Mouse (Mus musculus) heart, postnatal 0 days (tissue): ENCODE data around the gene Gm5580. TPM values are rescaled to one million over a fixed set of nuclear protein-coding genes. Genes with fewer than 3 reads are reported as not detected.
"Not testable (repeated sequence)": the region's sequence is repeated elsewhere in the genome, so short reads cannot be mapped to it uniquely, and the experiment has no call there.

Experiments used
- ATAC-seq: fragments of 200-750 bp; cut with Nextera tagmentation; 2 replicates; pipeline ENCODE4 v1.8.0; 2017; ENCODE audit warnings: low read depth, moderate number of reproducible peaks, moderate library complexity; ENCODE audit not compliant: insufficient read depth
- DNase-seq: peaks from one replicate; pipeline ENCODE4 v3.0.0-alpha.2; 2016; ENCODE audit warnings: low spot score
- H3K27ac ChIP-seq: fragments of 300-500 bp; sonication (generic); 2 replicates; pipeline ENCODE4 v1.5.1; 2014; ENCODE audit warnings: low read depth, mild to moderate bottlenecking
- H3K27me3 ChIP-seq: fragments of 300-500 bp; sonication (generic); 2 replicates; pipeline ENCODE4 v1.6.1; 2014; ENCODE audit warnings: low read length, mixed read lengths; ENCODE audit not compliant: control insufficient read depth, insufficient read depth
- H3K36me3 ChIP-seq: fragments of 300-500 bp; sonication (generic); replicated peaks from 2 replicates; pipeline ENCODE4 v1.6.1; 2014; ENCODE audit warnings: low read length, mixed read lengths; ENCODE audit not compliant: control insufficient read depth, insufficient read depth
- H3K4me1 ChIP-seq: fragments of 300-500 bp; sonication (generic); 2 replicates; pipeline ENCODE4 v1.6.1; 2014; ENCODE audit warnings: antibody characterized with exemption; ENCODE audit not compliant: control insufficient read depth, insufficient read depth
- H3K4me2 ChIP-seq: fragments of 300-500 bp; sonication (generic); 2 replicates; pipeline ENCODE4 v1.6.1; 2014; ENCODE audit warnings: low read depth, mild to moderate bottlenecking, low read length, moderate library complexity
- H3K4me3 ChIP-seq: fragments of 300-500 bp; sonication (generic); 2 replicates; pipeline ENCODE4 v1.5.1; 2014; ENCODE audit warnings: low read depth, low read length
- H3K9ac ChIP-seq: fragments of 300-500 bp; sonication (generic); replicated peaks from 2 replicates; pipeline ENCODE4 v1.6.1; 2014; ENCODE audit warnings: low read depth, low read length, mixed read lengths
- H3K9me3 ChIP-seq: fragments of 300-500 bp; sonication (generic); replicated peaks from 2 replicates; pipeline ENCODE4 v1.6.1; 2016; ENCODE audit warnings: low read length; ENCODE audit not compliant: control insufficient read depth
- CTCF ChIP-seq: IDR thresholded peaks from 2 replicates; pipeline ENCODE4 v1.5.1; 2016; ENCODE audit warnings: antibody characterized with exemption, control low read depth, low read depth
- EP300 ChIP-seq: IDR thresholded peaks from 2 replicates; pipeline ENCODE4 v1.6.1; 2016; ENCODE audit warnings: antibody characterized with exemption, low read depth
- whole genome bisulfite sequencing: fragments of 180-500 bp; shearing (Covaris S2); extraction: QIAGEN DNeasy Blood & Tissue Kit; methylation state at CpG from one replicate; pipeline ENCODE4 v1.1.7; 2014; 5-methylcytosine and 5-hydroxymethylcytosine counted together
- polyA plus RNA-seq: library from polyadenylated mRNA; unstranded; fragments of >200 nt; fragmentation: Nextera tagmentation; extraction: Ambion mirVana; gene quantifications from 2 replicates; pipeline ENCODE4 v1.2.1, GENCODE M21; 2015
- total RNA-seq: library from RNA; depleted of rRNA; stranded (reverse); fragments of >200 nt; gene quantifications from 2 replicates; pipeline ENCODE4 v1.2.3, GENCODE M21; 2014; ENCODE audit warnings: low replicate concordance; rRNA removed

Gene Gm5580
- total RNA-seq (0.11 and 0.12 TPM in 2 replicates), polyA plus RNA-seq (0.15 and 0.25 TPM in 2 replicates)

- not testable (repeated sequence) for DNase-seq, H3K9ac ChIP-seq, H3K27me3 ChIP-seq, H3K9me3 ChIP-seq, H3K4me3 ChIP-seq, ATAC-seq, H3K4me1 ChIP-seq, H3K36me3 ChIP-seq, H3K4me2 ChIP-seq, H3K27ac ChIP-seq
- WGBS = 90% methylated on average over 11 of the region's 11 CpGs
Measured at GRCm38 (mm10) chr6:116550841-116551240, at the start of gene Gm5580. Gene Gm5580 (plus strand): TSS chr6:116551141.

- WGBS = 84% methylated on average over 19 of the region's 20 CpGs
- DNase-seq, H3K9ac ChIP-seq: not testable (repeated sequence)
Measured at GRCm38 (mm10) chr6:116506302-116507003, 44.5 kb upstream of the Gm5580 start, which contains the start of gene Olfr212. Gene Olfr212 (plus strand): TSS chr6:116506516.

GRCm38 (mm10) chr6:116514832-116515231 lies 36.1 kb upstream of the Gm5580 start:
- DNase-seq (no peak), ATAC-seq (no peak)
- Histone ChIP-seq H3K4me1 (no peaks in the 10 kb centered on the region), H3K9ac (no peak overlapping the region), H3K27ac (no peak overlapping the region), H3K27me3 (no peaks in the 10 kb centered on the region), H3K9me3 (no peaks in the 10 kb centered on the region), H3K36me3 (no peaks in the 10 kb centered on the region), H3K4me2 (no peak overlapping the region), H3K4me3 (no peak overlapping the region)
- TF ChIP-seq EP300 (no peak), CTCF (no peak)

More at GRCm38 (mm10) chr6:116506302-116507003, 44.5 kb upstream of the Gm5580 start, which contains the start of gene Olfr212:
- not testable (repeated sequence) for H3K4me2 ChIP-seq, H3K27ac ChIP-seq, H3K27me3 ChIP-seq, ATAC-seq, H3K36me3 ChIP-seq, H3K4me3 ChIP-seq, H3K4me1 ChIP-seq
- H3K9me3 ChIP-seq = peaks cover 12% of the 10 kb centered on the region; the same call in 1 of the 2 replicates

GRCm38 (mm10) chr6:116538156-116538555 lies 12.8 kb upstream of the Gm5580 start, which contains the start of gene Olfr213:
Gene Olfr213 (plus strand): TSS chr6:116538456.
- Histone ChIP-seq H3K9ac (no peak within 1 kb of the TSS), H3K4me1 (no peaks in the 10 kb centered on the region), H3K27me3 (no peaks in the 10 kb centered on the region), H3K4me3 (no peak within 1 kb of the TSS), H3K9me3 (no peaks in the 10 kb centered on the region), H3K36me3 (no peaks in the 10 kb centered on the region), H3K27ac (no peak within 1 kb of the TSS), H3K4me2 (no peak within 1 kb of the TSS)
- no peak for ATAC-seq
- DNase-seq = no peak
- TF ChIP-seq EP300 = no peak
- no peak for TF ChIP-seq CTCF
- WGBS = 69% methylated on average over 1 of the region's 1 CpGs

- TF ChIP-seq CTCF = no peak
- no peak for TF ChIP-seq EP300
- Histone ChIP-seq H3K4me1 (no peaks in the 10 kb centered on the region), H3K27ac (no peak overlapping the region), H3K9me3 (no peaks in the 10 kb centered on the region), H3K36me3 (no peaks in the 10 kb centered on the region), H3K27me3 (no peaks in the 10 kb centered on the region), H3K4me2 (no peak overlapping the region), H3K9ac (no peak overlapping the region), H3K4me3 (no peak overlapping the region)
- DNase-seq (no peak), ATAC-seq (no peak)
- 71% methylated on average over 2 of the region's 2 CpGs for WGBS
Measured at GRCm38 (mm10) chr6:116542500-116542899, 8.4 kb upstream of the Gm5580 start.

GRCm38 (mm10) chr6:116553935-116554334 lies 3.0 kb downstream of the Gm5580 start, which contains the start of gene Olfr214:
Gene Olfr214 (plus strand): TSS chr6:116554235.
- Histone ChIP-seq H3K9ac (no peak within 1 kb of the TSS), H3K27me3 (no peaks in the 10 kb centered on the region), H3K4me2 (no peak within 1 kb of the TSS), H3K4me3 (no peak within 1 kb of the TSS), H3K27ac (no peak within 1 kb of the TSS), H3K4me1 (no peaks in the 10 kb centered on the region), H3K36me3 (no peaks in the 10 kb centered on the region), H3K9me3 (no peaks in the 10 kb centered on the region)
- no peak for ATAC-seq
- 50% methylated on average over 1 of the region's 1 CpGs for WGBS
- TF ChIP-seq EP300 = no peak
- TF ChIP-seq CTCF = no peak
- no peak for DNase-seq
